ENCODE assay signal across 10 mouse cellular contexts in genomic region chr11:67514401-67514800, GRCm38 (mm10). TPM values are rescaled to one million over a fixed set of nuclear protein-coding genes. Genes with fewer than 3 reads are reported as not detected.
DNase-seq lines count a peak whose midpoint lies in the region; ATAC-seq and TF ChIP-seq lines count a peak whose summit lies in the region.
"Had no signal": no experiment of that assay in that cellular context is flagged by ENCODE, and none has a peak within 500 bp of the region (broad histone marks: within the 10 kb centered on the region; RNA-seq: fewer than 3 reads in every experiment).

No protein-coding gene starts in this region.

- H3K9me3 ChIP-seq in hindbrain, postnatal 0 days (ENCODE audit: low read length): no peaks in the 10 kb centered on the region
- peaks cover 6% of the 10 kb centered on the region; the same call in 1 of the 2 replicates for H3K9me3 ChIP-seq in hindbrain, embryonic 10.5 days
- no peaks in the 10 kb centered on the region for H3K9me3 ChIP-seq in limb, embryonic 10.5 days (replicated peaks)
- H3K9me3 ChIP-seq: forebrain, embryonic 15.5 days had no signal

- WGBS in hindbrain, postnatal 0 days: 92% methylated on average over 8 of the region's 8 CpGs
- 89% methylated on average over 8 of the region's 8 CpGs for WGBS in hindbrain, embryonic 10.5 days
- 90% methylated on average over 8 of the region's 8 CpGs for WGBS in limb, embryonic 10.5 days
- WGBS in thymus, adult 2 months: 88% methylated on average over 8 of the region's 8 CpGs

- DNase-seq in hindbrain, postnatal 0 days (ENCODE audit: low spot score): peak; percentile 23
- no peak for DNase-seq in hindbrain, embryonic 10.5 days (ENCODE audit: low spot score)
- DNase-seq in testis, postnatal 10 days (ENCODE audit: low spot score): no peak
- no peak for DNase-seq in limb, embryonic 10.5 days (ENCODE audit: low spot score)
- no peak for DNase-seq in thymus, adult 2 months
- no peak for DNase-seq in heart, postnatal 10 days
- DNase-seq: cerebellum, adult 8-10 months had no signal

- no peak for ATAC-seq in hindbrain, postnatal 0 days
- ATAC-seq in granulocyte monocyte progenitor cell, adult 5-6 weeks (replicated peaks; ENCODE audit: poor library complexity, severe bottlenecking): peak; percentile 80
- ATAC-seq: forebrain, embryonic 15.5 days had no signal

- H3K27me3 ChIP-seq in hindbrain, postnatal 0 days (ENCODE audit: insufficient read depth, low read length): no peaks in the 10 kb centered on the region
- no peaks in the 10 kb centered on the region for H3K27me3 ChIP-seq in hindbrain, embryonic 10.5 days (ENCODE audit: insufficient read depth, poor library complexity, severe bottlenecking)
- no peaks in the 10 kb centered on the region for H3K27me3 ChIP-seq in testis, adult 2 months (ENCODE audit: control insufficient read depth, insufficient read depth, low read length)
- H3K27me3 ChIP-seq in limb, embryonic 10.5 days (ENCODE audit: low read depth, poor library complexity, severe bottlenecking): no peaks in the 10 kb centered on the region
- no peaks in the 10 kb centered on the region for H3K27me3 ChIP-seq in thymus, adult 2 months (ENCODE audit: control insufficient read depth, insufficient read depth, low read length)
- H3K27me3 ChIP-seq: forebrain, embryonic 15.5 days had no signal

- peak; percentile 60 for TF ChIP-seq CTCF in hindbrain, postnatal 0 days (IDR thresholded peaks at IDR 0.05; ENCODE audit: low read depth)
- peak; percentile 26; the same call in 1 of the 2 replicates for TF ChIP-seq CTCF in testis, adult 2 months (IDR thresholded peaks at IDR 0.05; ENCODE audit: control insufficient read depth, insufficient read depth, insufficient replicate concordance, low read depth, low read length)
- no peak for TF ChIP-seq CTCF in thymus, adult 2 months (IDR thresholded peaks at IDR 0.05; ENCODE audit: borderline replicate concordance, control insufficient read depth, extremely low read depth, insufficient read depth, low read length, poor library complexity)

- no peaks in the 10 kb centered on the region for H3K36me3 ChIP-seq in hindbrain, postnatal 0 days (ENCODE audit: insufficient read depth, low read length)
- H3K36me3 ChIP-seq in hindbrain, embryonic 10.5 days: no peaks in the 10 kb centered on the region
- no peaks in the 10 kb centered on the region for H3K36me3 ChIP-seq in testis, adult 2 months (ENCODE audit: control insufficient read depth, insufficient read depth, low read length)
- no peaks in the 10 kb centered on the region for H3K36me3 ChIP-seq in limb, embryonic 10.5 days
- no peaks in the 10 kb centered on the region for H3K36me3 ChIP-seq in thymus, adult 2 months (ENCODE audit: control insufficient read depth, insufficient read depth, low read length)
- H3K36me3 ChIP-seq: forebrain, embryonic 15.5 days had no signal

- intact Hi-C loops in heart, postnatal 10 days (cut with DNase I): loop anchor here (1.0 kb wide), 1 partner anchor 133 kb away; no protein-coding TSS in a partner anchor

- TF ChIP-seq POLR2A in testis, adult 2 months (IDR thresholded peaks at IDR 0.05; ENCODE audit: control insufficient read depth, low read depth, low read length): no peak
- TF ChIP-seq POLR2A in thymus, adult 2 months (IDR thresholded peaks at IDR 0.05; ENCODE audit: control insufficient read depth, extremely low read depth, insufficient read depth, low read length, poor library complexity): no peak

- H3K4me3 ChIP-seq in hindbrain, postnatal 0 days (ENCODE audit: low read length): no peak overlapping the region
- no peak overlapping the region for H3K4me3 ChIP-seq in hindbrain, embryonic 10.5 days
- H3K4me3 ChIP-seq in testis, adult 2 months (ENCODE audit: control insufficient read depth, low read depth, low read length): no peak overlapping the region
- H3K4me3 ChIP-seq in limb, embryonic 10.5 days: no peak overlapping the region
- H3K4me3 ChIP-seq in thymus, adult 2 months (ENCODE audit: control insufficient read depth, insufficient read depth, low read length): no peak overlapping the region
- H3K4me3 ChIP-seq: forebrain, embryonic 15.5 days had no signal

- H3K27ac ChIP-seq in hindbrain, postnatal 0 days: no peak overlapping the region
- H3K27ac ChIP-seq in hindbrain, embryonic 10.5 days: no peak overlapping the region
- H3K27ac ChIP-seq in testis, adult 2 months (ENCODE audit: control insufficient read depth, insufficient read depth, low read depth, low read length): no peak overlapping the region
- H3K27ac ChIP-seq in limb, embryonic 10.5 days: no peak overlapping the region
- H3K27ac ChIP-seq in thymus, adult 2 months (ENCODE audit: control insufficient read depth, insufficient read depth, low read length): no peak overlapping the region
- H3K27ac ChIP-seq: forebrain, embryonic 15.5 days had no signal

- no peak overlapping the region for H3K4me2 ChIP-seq in hindbrain, postnatal 0 days (ENCODE audit: low read depth, low read length)
- H3K4me2 ChIP-seq: forebrain, embryonic 15.5 days had no signal

- H3K4me1 ChIP-seq in hindbrain, postnatal 0 days (ENCODE audit: insufficient read depth, low read length): no peaks in the 10 kb centered on the region; the same call in 1 of the 2 replicates
- H3K4me1 ChIP-seq in hindbrain, embryonic 10.5 days (replicated peaks): peaks cover 7% of the 10 kb centered on the region; the same call in 1 of the 2 replicates
- peaks cover 6% of the 10 kb centered on the region for H3K4me1 ChIP-seq in testis, adult 2 months (ENCODE audit: control insufficient read depth, insufficient read depth, low read length)
- peaks cover 10% of the 10 kb centered on the region; the same call in 1 of the 2 replicates for H3K4me1 ChIP-seq in limb, embryonic 10.5 days
- 0 out of 2 replicates have a peak, but pooled peaks cover 4% of the 10 kb centered on the region for H3K4me1 ChIP-seq in thymus, adult 2 months (replicated peaks; ENCODE audit: control insufficient read depth, insufficient read depth, low read length)
- H3K4me1 ChIP-seq: forebrain, embryonic 15.5 days had no signal

- no peak overlapping the region for H3K9ac ChIP-seq in hindbrain, postnatal 0 days (replicated peaks; ENCODE audit: low read length)
- H3K9ac ChIP-seq: forebrain, embryonic 15.5 days had no signal

RNA-seq across cellular contexts. Expression of gene Gas7, which starts 59.2 kb away (rescaled TPM):
- 73.1 and 76.0 TPM in 2 replicates for total RNA-seq in hindbrain, postnatal 0 days (2014; rRNA removed)
- polyA plus RNA-seq in hindbrain, postnatal 0 days (2015; fragmentation: Nextera tagmentation; extraction: Ambion mirVana): 43.8 and 46.8 TPM in 2 replicates
- polyA plus RNA-seq in hindbrain, embryonic 10.5 days (2016; fragmentation: Nextera tagmentation; extraction: Ambion mirVana): 3.5 and 4.2 TPM in 2 replicates
- polyA plus RNA-seq in testis, adult 2 months (2012; rRNA removed): 11.6 and 14.4 TPM in 2 replicates
- total RNA-seq in granulocyte monocyte progenitor cell, adult 5-6 weeks (2014; fragmentation: Nextera tagmentation): 17.3 and 18.8 TPM in 2 replicates
- total RNA-seq in granulocyte monocyte progenitor cell, adult 5-6 weeks (2017): 10.1 and 12.3 TPM in 2 replicates
- 1.8 and 2.7 TPM in 2 replicates for polyA plus RNA-seq in limb, embryonic 10.5 days (2016; fragmentation: Nextera tagmentation; extraction: Ambion mirVana)
- polyA plus RNA-seq in thymus, adult 2 months (2012; rRNA removed): 5.0 TPM in 2 replicates
- total RNA-seq in heart, postnatal 10 days (2021): 10 to 100 TPM; 21.3 to 22.2 TPM
